Mouse (Mus musculus) olfactory bulb, adult 2 months (tissue): ENCODE results near the gene D630045J12Rik. TPM values are rescaled to one million over a fixed set of nuclear protein-coding genes. Genes with fewer than 3 reads are reported as not detected.

Source experiments
- H3K27ac ChIP-seq: fragments of 200-500 bp; 2 replicates; pipeline ENCODE4 v1.5.1; 2012; ENCODE audit warnings: low read depth, low read length; ENCODE audit not compliant: insufficient read depth
- H3K4me1 ChIP-seq: fragments of 200-500 bp; 2 replicates; pipeline ENCODE4 v1.6.1; 2012; ENCODE audit warnings: low read length; ENCODE audit not compliant: control insufficient read depth, insufficient read depth
- H3K4me3 ChIP-seq: fragments of 200-500 bp; 2 replicates; pipeline ENCODE4 v1.5.1; 2012; ENCODE audit warnings: mild to moderate bottlenecking, low read depth, low read length, moderate library complexity; ENCODE audit not compliant: insufficient read depth
- CTCF ChIP-seq: fragments of 200-500 bp; IDR thresholded peaks from 2 replicates; pipeline ENCODE4 v1.5.1; 2012; ENCODE audit warnings: low read depth, mild to moderate bottlenecking, low read length, moderate library complexity; ENCODE audit not compliant: insufficient read depth
- POLR2A ChIP-seq: fragments of 200-500 bp; IDR thresholded peaks from 2 replicates; pipeline ENCODE4 v1.6.1; 2012; ENCODE audit warnings: mild to moderate bottlenecking, low read depth, low read length, moderate library complexity; ENCODE audit not compliant: insufficient read depth
- WGBS: fragments of 180-500 bp; shearing (Covaris S2); methylation state at CpG from one replicate; pipeline ENCODE4 v1.1.7; 2018; 5-methylcytosine and 5-hydroxymethylcytosine counted together
- polyA plus RNA-seq: library from polyadenylated mRNA; stranded (reverse); fragments of >200 nt; gene quantifications from 2 replicates; pipeline ENCODE4 v1.2.4, GENCODE M21; 2012; ENCODE audit warnings: low replicate concordance; ENCODE audit not compliant: missing spikeins, insufficient read depth, insufficient read length

The D630045J12Rik gene
- polyA plus RNA-seq, 1 experiment, result not detected

- Histone ChIP-seq H3K4me3 (no peak overlapping the region), H3K4me1 (peaks cover 6% of the 10 kb centered on the region), H3K27ac (no peak overlapping the region)
- 90% methylated on average over 7 of the region's 7 CpGs for WGBS
- TF ChIP-seq POLR2A, result no peak
- no peak for TF ChIP-seq CTCF
These were observed 151.5 kb downstream of the D630045J12Rik start for GRCm38 (mm10) chr6:38102216-38102795.

GRCm38 (mm10) chr6:38096961-38097370 is 156.8 kb downstream of the D630045J12Rik start:
- H3K4me3 ChIP-seq, result no peak overlapping the region
- WGBS, result 86% methylated on average over 5 of the region's 5 CpGs
- H3K4me1 ChIP-seq, result no peaks in the 10 kb centered on the region
- no peak overlapping the region for H3K27ac ChIP-seq
- no peak for TF ChIP-seq POLR2A
- TF ChIP-seq CTCF, result no peak

DNA sequence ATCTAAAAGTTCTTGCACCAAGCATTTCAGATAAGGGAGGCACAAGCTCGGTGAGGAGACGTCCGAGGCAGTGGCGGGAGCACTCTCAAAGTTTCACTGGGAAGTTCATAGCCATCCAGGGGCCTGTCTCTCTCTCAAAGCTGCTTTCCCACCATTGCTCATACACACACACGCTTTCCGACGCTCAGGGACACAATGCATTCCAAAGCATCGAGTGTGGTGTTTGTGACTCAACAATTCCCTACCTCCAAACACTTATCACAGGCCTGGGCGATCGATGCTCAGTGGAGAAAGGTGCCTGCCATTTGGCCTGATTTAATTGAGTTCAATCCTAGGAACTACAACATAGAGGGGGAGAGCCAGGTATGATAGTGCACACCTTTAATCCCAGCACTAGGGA is 159.1 kb downstream of the D630045J12Rik start:
- H3K4me3 ChIP-seq, result no peak overlapping the region
- no peak for TF ChIP-seq POLR2A
- no peak for TF ChIP-seq CTCF
- WGBS, result 92% methylated on average over 10 of the region's 10 CpGs
- no peak overlapping the region for H3K27ac ChIP-seq
- no peaks in the 10 kb centered on the region for H3K4me1 ChIP-seq

GRCm38 (mm10) chr6:38092539-38092938 is 161.3 kb downstream of the D630045J12Rik start:
- WGBS, result 87% methylated on average over 8 of the region's 8 CpGs
- H3K4me1 ChIP-seq, result no peaks in the 10 kb centered on the region
- H3K27ac ChIP-seq, result no peak overlapping the region
- TF ChIP-seq CTCF (no peak), POLR2A (no peak)
- H3K4me3 ChIP-seq, result no peak overlapping the region

GRCm38 (mm10) chr6:38087242-38088026 is 166.4 kb downstream of the D630045J12Rik start:
- Histone ChIP-seq H3K27ac (no peak overlapping the region), H3K4me3 (no peak overlapping the region), H3K4me1 (no peaks in the 10 kb centered on the region)
- no peak for TF ChIP-seq POLR2A
- no peak for TF ChIP-seq CTCF
- 84% methylated on average over 9 of the region's 9 CpGs for WGBS

GRCm38 (mm10) chr6:38083204-38083603 is 170.6 kb downstream of the D630045J12Rik start:
- no peak overlapping the region for H3K27ac ChIP-seq
- TF ChIP-seq CTCF, result no peak
- no peak for TF ChIP-seq POLR2A
- 61% methylated on average over 4 of the region's 4 CpGs for WGBS
- H3K4me3 ChIP-seq, result no peak overlapping the region
- no peaks in the 10 kb centered on the region for H3K4me1 ChIP-seq

DNA sequence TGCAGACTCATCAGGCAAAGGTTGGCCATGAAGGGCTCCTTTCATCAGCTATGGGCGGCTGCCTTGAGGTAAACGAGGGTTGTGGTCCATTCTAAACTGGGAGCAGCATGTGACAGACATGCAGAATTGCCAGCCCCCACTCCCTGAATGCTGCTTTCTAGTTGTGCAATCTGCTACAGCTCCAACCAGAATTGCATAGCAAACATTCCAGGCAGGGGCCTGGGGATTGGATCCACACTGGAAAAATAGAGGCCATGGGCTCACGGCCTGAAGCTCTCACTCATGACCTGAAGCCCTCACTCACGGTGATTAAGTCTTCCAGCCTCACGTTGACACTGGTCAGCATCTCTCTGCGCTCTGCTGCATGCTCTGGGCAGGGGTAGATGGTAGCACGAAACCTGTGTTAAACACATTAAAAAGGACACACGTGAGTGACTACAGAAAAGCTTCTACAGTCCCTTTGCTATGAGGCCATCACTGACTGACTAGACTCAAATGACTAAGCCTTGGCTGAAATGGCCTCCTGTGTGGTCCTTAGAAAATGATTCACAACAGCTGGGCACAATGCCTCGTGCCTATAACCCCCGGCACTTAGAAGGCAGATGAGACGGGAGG is 172.0 kb downstream of the D630045J12Rik start:
- TF ChIP-seq CTCF (no peak), POLR2A (no peak)
- Histone ChIP-seq H3K27ac (no peak overlapping the region), H3K4me3 (no peak overlapping the region), H3K4me1 (no peaks in the 10 kb centered on the region)
- WGBS, result 78% methylated on average over 11 of the region's 11 CpGs

GRCm38 (mm10) chr6:38080364-38080763 is 173.4 kb downstream of the D630045J12Rik start:
- TF ChIP-seq POLR2A (no peak), CTCF (no peak)
- H3K4me1 ChIP-seq, result no peaks in the 10 kb centered on the region
- WGBS, result 78% methylated on average over 4 of the region's 4 CpGs
- no peak overlapping the region for H3K27ac ChIP-seq
- no peak overlapping the region for H3K4me3 ChIP-seq

DNA sequence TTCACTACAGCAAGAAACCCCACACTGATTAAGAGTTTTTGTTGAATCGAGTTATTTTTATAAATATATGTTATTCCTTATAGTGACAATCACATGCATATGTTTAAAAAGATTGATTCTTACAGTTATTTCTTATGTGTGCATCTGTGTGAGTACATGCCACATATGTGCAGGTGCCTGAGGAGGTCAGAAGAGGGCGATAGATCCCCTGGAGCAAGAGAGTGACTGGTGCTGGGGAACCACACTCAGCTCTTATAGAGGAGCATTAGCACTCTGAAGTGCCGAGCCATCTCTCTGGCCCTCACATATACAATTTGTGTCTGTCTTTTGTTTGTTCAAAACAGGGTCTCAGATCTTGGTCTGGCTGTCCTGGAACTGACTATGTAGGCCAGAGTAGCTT is 180.2 kb downstream of the D630045J12Rik start:
- no peak for TF ChIP-seq CTCF
- no peak for TF ChIP-seq POLR2A
- H3K4me1 ChIP-seq, result no peaks in the 10 kb centered on the region
- no peak overlapping the region for H3K27ac ChIP-seq
- WGBS, result 91% methylated on average over 3 of the region's 3 CpGs
- H3K4me3 ChIP-seq, result no peak overlapping the region

Other genes starting within 250 kb of the D630045J12Rik start
- gene Svopl, start 207.0 kb downstream of the D630045J12Rik start, polyA plus RNA-seq, result not detected in 2 replicates
- not detected in 2 replicates for gene Tmem213, start 144.8 kb downstream of the D630045J12Rik start, polyA plus RNA-seq
- not detected in 2 replicates for gene Atp6v0a4, start 129.4 kb downstream of the D630045J12Rik start, polyA plus RNA-seq
- gene Zc3hav1l, start 45.2 kb upstream of the D630045J12Rik start, polyA plus RNA-seq, result not detected in 2 replicates
- not detected in 2 replicates for gene Zc3hav1, start 100.6 kb upstream of the D630045J12Rik start, polyA plus RNA-seq
- gene Ttc26, start 127.5 kb upstream of the D630045J12Rik start, polyA plus RNA-seq, result not detected in 2 replicates
- not detected in 2 replicates for gene Ubn2, start 179.9 kb upstream of the D630045J12Rik start, polyA plus RNA-seq